Mouse (Mus musculus): Measurements from ENCODE around the gene Iqcb1. TPM values are rescaled to one million over a fixed set of nuclear protein-coding genes. Genes with fewer than 3 reads are reported as not detected.
A peak's percentile ranks its signal among the peaks of the same experiment; 100 is the strongest.
"Not testable (repeated sequence)": the region's sequence is repeated elsewhere in the genome, so short reads cannot be mapped to it uniquely, and the experiment has no call there.

The Iqcb1 gene
- polyA plus RNA-seq, 1 experiment, result not detected

- Histone ChIP-seq H3K27ac (ENCODE audit: insufficient read depth, low read depth, low read length) (no peak overlapping the region), H3K4me3 (ENCODE audit: insufficient read depth, low read depth, low read length) (no peak overlapping the region), H3K4me1 (ENCODE audit: control insufficient read depth, insufficient read depth, low read length) (no peaks in the 10 kb centered on the region)
- WGBS, result 79% methylated on average over 3 of the region's 3 CpGs
- TF ChIP-seq POLR2A (IDR thresholded peaks at IDR 0.05; ENCODE audit: insufficient read depth, low read depth, low read length) (no peak), CTCF (IDR thresholded peaks at IDR 0.05; ENCODE audit: insufficient read depth, low read depth, low read length) (no peak)
These were observed 14.5 kb upstream of the Iqcb1 start for GRCm38 (mm10) chr16:36813680-36814079.

- Histone ChIP-seq H3K27ac (ENCODE audit: insufficient read depth, low read depth, low read length) (no peak overlapping the region), H3K4me1 (ENCODE audit: control insufficient read depth, insufficient read depth, low read length) (no peaks in the 10 kb centered on the region), H3K4me3 (ENCODE audit: insufficient read depth, low read depth, low read length) (no peak overlapping the region)
- no peak for TF ChIP-seq CTCF (IDR thresholded peaks at IDR 0.05; ENCODE audit: insufficient read depth, low read depth, low read length)
These were observed 11.3 kb upstream of the Iqcb1 start for GRCm38 (mm10) chr16:36816916-36817315.

DNA sequence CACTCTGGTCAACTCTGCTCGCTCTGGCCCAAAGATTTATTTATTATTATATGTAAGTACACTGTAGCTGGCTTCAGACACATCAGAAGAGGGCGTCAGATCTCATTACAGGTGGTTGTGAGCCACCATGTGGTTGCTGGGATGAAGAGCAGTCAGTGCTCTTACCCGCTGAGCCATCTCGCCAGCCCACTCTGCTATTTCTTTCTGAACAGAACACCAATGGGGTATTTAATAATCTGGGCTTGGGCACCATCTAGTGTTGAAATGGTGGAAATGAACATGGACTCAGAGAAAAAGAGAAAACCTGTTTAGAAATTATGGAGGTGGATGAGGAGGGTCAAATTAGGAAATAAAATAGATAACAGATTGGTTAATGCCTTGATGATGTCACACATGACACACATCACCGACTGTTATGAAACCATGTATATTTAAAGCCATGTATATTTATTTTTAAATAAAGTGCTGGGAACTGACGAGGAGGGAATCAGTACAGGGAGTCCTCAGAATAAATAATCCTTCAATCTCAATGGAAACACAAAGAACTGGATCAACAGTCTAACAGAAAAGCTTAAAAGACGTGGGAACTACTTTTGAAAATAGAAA, 10.8 kb upstream of the Iqcb1 start:
- Histone ChIP-seq H3K4me3 (ENCODE audit: insufficient read depth, low read depth, low read length) (no peak overlapping the region), H3K4me1 (ENCODE audit: control insufficient read depth, insufficient read depth, low read length) (no peaks in the 10 kb centered on the region), H3K27ac (ENCODE audit: insufficient read depth, low read depth, low read length) (no peak overlapping the region)
- TF ChIP-seq CTCF (IDR thresholded peaks at IDR 0.05; ENCODE audit: insufficient read depth, low read depth, low read length) (no peak), POLR2A (IDR thresholded peaks at IDR 0.05; ENCODE audit: insufficient read depth, low read depth, low read length) (no peak)
- 14% methylated on average over 7 of the region's 7 CpGs for WGBS

DNA sequence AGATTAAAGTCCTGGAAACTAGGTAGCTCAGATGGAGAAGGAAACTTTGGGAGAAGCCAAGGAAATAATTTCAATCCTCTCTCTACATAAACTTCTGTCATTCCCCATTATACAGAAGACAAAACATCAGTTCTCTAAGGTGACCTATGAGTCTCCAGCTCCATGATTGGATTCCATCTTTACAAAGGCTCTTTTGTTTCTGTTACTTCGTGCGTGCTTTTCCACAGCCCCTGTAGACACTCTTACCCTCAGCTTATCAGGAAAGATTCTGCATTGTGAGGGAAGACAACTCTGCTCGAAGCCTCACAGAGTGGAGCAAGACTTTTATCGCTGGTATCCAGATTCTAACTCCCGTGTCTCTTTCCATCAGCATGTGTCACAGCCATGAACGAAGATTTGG, 8.2 kb upstream of the Iqcb1 start:
- Histone ChIP-seq H3K4me1 (ENCODE audit: control insufficient read depth, insufficient read depth, low read length) (no peaks in the 10 kb centered on the region), H3K27ac (ENCODE audit: insufficient read depth, low read depth, low read length) (no peak overlapping the region), H3K4me3 (ENCODE audit: insufficient read depth, low read depth, low read length) (no peak overlapping the region)
- TF ChIP-seq POLR2A (IDR thresholded peaks at IDR 0.05; ENCODE audit: insufficient read depth, low read depth, low read length) (no peak), CTCF (IDR thresholded peaks at IDR 0.05; ENCODE audit: insufficient read depth, low read depth, low read length) (no peak)
- WGBS, result 68% methylated on average over 6 of the region's 6 CpGs

DNA sequence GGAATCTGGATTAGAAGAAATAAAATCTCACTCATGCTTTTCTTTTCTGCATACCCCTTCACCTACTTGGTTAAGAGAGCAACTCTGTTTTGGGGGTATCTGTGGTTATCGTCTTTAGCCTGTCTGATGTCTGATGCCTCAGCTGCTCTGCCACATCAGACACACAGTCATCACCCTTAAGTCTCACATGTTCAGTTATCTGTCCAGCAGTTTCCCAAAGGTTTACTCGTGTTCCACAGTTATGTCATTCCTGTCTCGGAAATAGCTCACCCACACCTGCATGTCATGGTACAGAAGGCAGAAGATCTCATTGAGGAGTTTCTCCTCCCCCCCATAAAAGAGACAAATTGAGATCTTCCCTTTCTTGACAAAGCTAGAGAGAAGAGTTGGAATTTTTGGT, 7.4 kb upstream of the Iqcb1 start:
- Histone ChIP-seq H3K27ac (ENCODE audit: insufficient read depth, low read depth, low read length) (no peak overlapping the region), H3K4me3 (ENCODE audit: insufficient read depth, low read depth, low read length) (no peak overlapping the region), H3K4me1 (ENCODE audit: control insufficient read depth, insufficient read depth, low read length) (no peaks in the 10 kb centered on the region)
- no peak for TF ChIP-seq CTCF (IDR thresholded peaks at IDR 0.05; ENCODE audit: insufficient read depth, low read depth, low read length)
- TF ChIP-seq POLR2A (IDR thresholded peaks at IDR 0.05; ENCODE audit: insufficient read depth, low read depth, low read length), result no peak
- WGBS, result 96% methylated on average over 3 of the region's 3 CpGs

- H3K4me3 ChIP-seq (ENCODE audit: insufficient read depth, low read depth, low read length), result no peak overlapping the region
- 18% methylated on average over 3 of the region's 3 CpGs for WGBS
- no peaks in the 10 kb centered on the region for H3K4me1 ChIP-seq (ENCODE audit: control insufficient read depth, insufficient read depth, low read length)
- no peak overlapping the region for H3K27ac ChIP-seq (ENCODE audit: insufficient read depth, low read depth, low read length)
- no peak for TF ChIP-seq CTCF (IDR thresholded peaks at IDR 0.05; ENCODE audit: insufficient read depth, low read depth, low read length)
- no peak for TF ChIP-seq POLR2A (IDR thresholded peaks at IDR 0.05; ENCODE audit: insufficient read depth, low read depth, low read length)
These were observed 6.7 kb upstream of the Iqcb1 start for GRCm38 (mm10) chr16:36821474-36821873.

DNA sequence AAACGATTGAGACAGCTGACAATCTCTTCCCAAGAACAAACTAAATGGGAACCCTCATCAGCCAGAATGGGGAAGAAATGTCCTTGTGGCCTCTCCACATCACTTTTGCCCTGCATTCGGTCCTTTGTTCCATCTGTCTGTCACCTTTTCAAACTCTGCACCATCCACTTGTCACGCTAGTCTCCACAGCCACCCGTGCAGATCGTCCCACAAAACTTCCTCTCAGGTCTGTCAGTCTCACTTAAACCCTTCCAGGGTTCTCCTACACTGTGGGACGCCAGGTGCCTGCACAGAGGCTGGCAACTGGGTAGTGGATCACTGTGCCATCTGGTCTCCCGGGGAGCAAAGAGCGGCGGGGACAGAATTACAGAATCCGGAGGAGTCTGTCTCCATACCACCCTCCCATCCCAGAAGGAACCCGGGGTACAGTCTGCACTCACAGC, 553 bp upstream of the Iqcb1 start:
- no peak for TF ChIP-seq CTCF (IDR thresholded peaks at IDR 0.05; ENCODE audit: insufficient read depth, low read depth, low read length)
- 9% methylated on average over 11 of the region's 11 CpGs for WGBS
- H3K27ac ChIP-seq (ENCODE audit: insufficient read depth, low read depth, low read length), result no peak overlapping the region

GRCm38 (mm10) chr16:36828820-36829219, 635 bp downstream of the Iqcb1 start:
- 1% methylated on average over 11 of the region's 11 CpGs for WGBS
- no peak for TF ChIP-seq CTCF (IDR thresholded peaks at IDR 0.05; ENCODE audit: insufficient read depth, low read depth, low read length)
- no peak for TF ChIP-seq POLR2A (IDR thresholded peaks at IDR 0.05; ENCODE audit: insufficient read depth, low read depth, low read length)
- peaks cover 4% of the 10 kb centered on the region for H3K4me1 ChIP-seq (ENCODE audit: control insufficient read depth, insufficient read depth, low read length)
- peak overlapping the region; percentile 98 for H3K4me3 ChIP-seq (ENCODE audit: insufficient read depth, low read depth, low read length)
- no peak overlapping the region for H3K27ac ChIP-seq (ENCODE audit: insufficient read depth, low read depth, low read length)

More for the DNA sequence above, 553 bp upstream of the Iqcb1 start:
- Histone ChIP-seq H3K4me1 (ENCODE audit: control insufficient read depth, insufficient read depth, low read length) (peaks cover 4% of the 10 kb centered on the region), H3K4me3 (ENCODE audit: insufficient read depth, low read depth, low read length) (peak overlapping the region; percentile 98)

- not testable (repeated sequence) for H3K4me1 ChIP-seq (ENCODE audit: control insufficient read depth, insufficient read depth, low read length); H3K4me3 ChIP-seq (ENCODE audit: insufficient read depth, low read depth, low read length); H3K27ac ChIP-seq (ENCODE audit: insufficient read depth, low read depth, low read length)
- WGBS, result 90% methylated on average over 1 of the region's 1 CpGs
These were observed 18.7 kb downstream of the Iqcb1 start for GRCm38 (mm10) chr16:36846894-36847293.

DNA sequence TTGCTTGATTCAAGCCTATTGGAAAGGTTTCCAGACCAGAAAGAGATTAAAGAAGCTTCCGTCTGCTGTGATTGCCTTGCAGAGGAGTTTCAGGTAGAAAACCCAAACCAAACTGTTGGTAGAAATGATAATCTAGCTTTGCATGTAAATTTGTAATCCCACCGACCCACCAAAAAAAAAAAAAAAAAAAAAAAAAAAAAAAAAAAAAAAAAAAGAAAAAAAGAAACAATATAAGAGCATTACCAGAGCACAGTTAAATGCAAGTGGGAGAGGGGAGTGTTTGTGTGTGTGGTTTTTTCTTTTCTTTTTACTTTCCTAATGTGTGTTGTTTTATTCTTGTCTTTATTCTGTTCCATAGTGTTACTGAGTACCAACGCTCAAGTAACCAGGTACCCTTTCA, 23.0 kb downstream of the Iqcb1 start:
- Histone ChIP-seq H3K4me3 (ENCODE audit: insufficient read depth, low read depth, low read length) (no peak overlapping the region), H3K4me1 (ENCODE audit: control insufficient read depth, insufficient read depth, low read length) (no peaks in the 10 kb centered on the region), H3K27ac (ENCODE audit: insufficient read depth, low read depth, low read length) (no peak overlapping the region)
- TF ChIP-seq POLR2A (IDR thresholded peaks at IDR 0.05; ENCODE audit: insufficient read depth, low read depth, low read length) (no peak), CTCF (IDR thresholded peaks at IDR 0.05; ENCODE audit: insufficient read depth, low read depth, low read length) (no peak)
- WGBS, result 90% methylated on average over 3 of the region's 3 CpGs
